Mouse (Mus musculus) liver, postnatal 0 days (tissue): ENCODE measurements around the gene Oprm1.

Source experiments
- CTCF ChIP-seq: sonication (generic); IDR thresholded peaks from 2 replicates; pipeline ENCODE4 v1.5.1; 2016; ENCODE audit warnings: antibody characterized with exemption, low read depth
- EP300 ChIP-seq: IDR thresholded peaks from 2 replicates; pipeline ENCODE4 v1.6.1; 2016; ENCODE audit warnings: antibody characterized with exemption, low read depth, mild to moderate bottlenecking

GRCm38 (mm10) chr10:6889640-6890245 is 131.4 kb downstream of the Oprm1 start:
- TF ChIP-seq CTCF (no peak), EP300 (no peak)
